8 mouse cellular contexts compared by ENCODE assay signal in the genomic region with DNA sequence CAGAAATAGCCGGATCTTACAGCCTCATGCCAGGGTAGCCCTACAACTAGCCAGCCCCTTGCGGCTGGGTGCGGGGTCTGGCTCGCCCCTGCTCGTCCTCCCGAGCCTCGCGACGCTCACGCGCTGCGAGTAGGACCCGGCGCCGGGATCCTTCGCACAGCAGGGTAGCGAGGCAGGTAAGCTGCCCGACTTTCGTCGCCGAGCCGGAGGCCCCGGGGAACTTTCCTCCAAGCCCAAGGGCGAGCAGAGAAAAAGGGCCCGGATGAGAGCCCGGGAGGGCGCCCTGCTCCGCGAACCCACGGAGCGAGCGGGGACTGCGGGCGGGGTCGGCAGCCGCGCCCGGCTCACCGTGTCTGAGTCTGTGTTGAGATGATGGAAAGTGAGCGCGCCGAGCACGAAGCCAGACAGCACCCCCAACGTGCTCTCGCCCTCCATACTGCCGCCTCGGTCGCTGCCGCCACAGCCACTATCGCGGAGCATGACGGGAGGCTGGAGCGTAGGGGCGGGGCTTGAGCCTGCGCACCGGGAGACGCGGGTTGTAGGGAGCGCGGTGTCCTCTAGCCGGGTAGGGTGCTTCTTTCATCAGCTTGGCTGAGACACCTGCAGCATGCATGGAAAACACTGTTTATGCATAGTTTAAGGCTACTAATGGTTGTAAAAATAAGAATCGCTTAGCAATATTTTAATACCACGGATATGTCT. TPM values are rescaled to one million over a fixed set of nuclear protein-coding genes. Genes with fewer than 3 reads are reported as not detected.
DNase-seq lines count a peak whose midpoint lies in the region; ATAC-seq lines count a peak whose summit lies in the region.

A gene (minus strand): TSS at position 483 of the 702 bp plus-strand sequence.

- H3K4me3 ChIP-seq in hindbrain, embryonic 11.5 days (ENCODE audit: low read depth, low read length): peak within 1 kb of the TSS; percentile 85

- ATAC-seq in hindbrain, embryonic 11.5 days (ENCODE audit: low FRiP score): peak; percentile 96

- peak; percentile 82 for DNase-seq in Muller cell, postnatal 12 days (ENCODE audit: inconsistent ontology term)
- peak; percentile 87 for DNase-seq in cerebellum, adult 9-11 months
- peak; percentile 60 to 91 for DNase-seq in frontal cortex, adult 2 months (ENCODE audit: extremely low spot score in 1 of 2, low spot score in 1 of 2)
- DNase-seq in hindbrain, embryonic 11.5 days (ENCODE audit: low spot score): peak; percentile 89
- DNase-seq in layer of hippocampus, postnatal 14 days (ENCODE audit: low spot score in 2 of 2): peak; percentile 72 to 84
- DNase-seq in lung, postnatal 10 days: peak; percentile 91
- DNase-seq in ovary, postnatal 14 days (ENCODE audit: low spot score): peak; percentile 75
- DNase-seq in thymus, postnatal 10 days (ENCODE audit: low spot score in 2 of 2): peak; percentile 85 to 86

- peak within 1 kb of the TSS; percentile 73 for H3K27ac ChIP-seq in hindbrain, embryonic 11.5 days (ENCODE audit: low read depth, low read length)

- WGBS in hindbrain, embryonic 11.5 days: 0% methylated on average over 63 of the region's 63 CpGs

- H3K4me2 ChIP-seq in hindbrain, embryonic 11.5 days (replicated peaks; ENCODE audit: low read depth, low read length): peak within 1 kb of the TSS; percentile 85

- H3K9ac ChIP-seq in hindbrain, embryonic 11.5 days (ENCODE audit: low read depth, low read length): peak within 1 kb of the TSS; percentile 95

- no peaks in the 10 kb centered on the region for H3K27me3 ChIP-seq in hindbrain, embryonic 11.5 days (ENCODE audit: control insufficient read depth, insufficient read depth, low read length)

- 0 out of 2 replicates have a peak, but pooled peaks cover 2% of the 10 kb centered on the region for H3K4me1 ChIP-seq in hindbrain, embryonic 11.5 days (replicated peaks; ENCODE audit: control insufficient read depth, insufficient read depth, low read length)

- H3K36me3 ChIP-seq in hindbrain, embryonic 11.5 days (ENCODE audit: control insufficient read depth, insufficient read depth, low read length): no peaks in the 10 kb centered on the region

- H3K9me3 ChIP-seq in hindbrain, embryonic 11.5 days (ENCODE audit: control insufficient read depth, low read length): no peaks in the 10 kb centered on the region

RNA-seq across cellular contexts. Expression of the gene that starts here (rescaled TPM):
- polyA plus RNA-seq in frontal cortex, adult 2 months (2012; rRNA removed): 8.4 and 8.9 TPM in 2 replicates
- polyA plus RNA-seq in hindbrain, embryonic 11.5 days (2014; fragmentation: Nextera tagmentation; extraction: Ambion mirVana): 22.7 and 25.1 TPM in 2 replicates
- total RNA-seq in layer of hippocampus, postnatal 14 days (2021): 1 to 10 TPM; 6.4 to 7.5 TPM

Comparison
In these comparisons a context has a peak if more than half of its experiments do, and no peak if none do; other contexts are left out.
1. Peak in every context shown above with its lines: DNase-seq, ATAC-seq, H3K4me3 ChIP-seq and H3K27ac ChIP-seq.